Mouse (Mus musculus) neural tube, embryonic 14.5 days (tissue): ENCODE results near the gene Psen2. TPM values are rescaled to one million over a fixed set of nuclear protein-coding genes. Genes with fewer than 3 reads are reported as not detected.

ENCODE experiments used
- ATAC-seq: fragments of 200-750 bp; cut with Nextera tagmentation; 2 replicates; pipeline ENCODE4 v1.8.0; 2017; ENCODE audit warnings: low read depth, mild to moderate bottlenecking, moderate TSS enrichment, moderate library complexity
- H3K27ac ChIP-seq: fragments of 300-500 bp; sonication (generic); 2 replicates; pipeline ENCODE4 v1.5.1; 2014; ENCODE audit warnings: low read depth, mild to moderate bottlenecking, control low read depth, low read length, moderate library complexity, mixed read lengths
- H3K27me3 ChIP-seq: fragments of 300-500 bp; sonication (generic); 2 replicates; pipeline ENCODE4 v1.6.1; 2014; ENCODE audit warnings: low read length; ENCODE audit not compliant: control insufficient read depth, insufficient read depth
- H3K36me3 ChIP-seq: fragments of 300-500 bp; sonication (generic); 2 replicates; pipeline ENCODE4 v1.6.1; 2014; ENCODE audit warnings: low read length, mixed read lengths; ENCODE audit not compliant: control insufficient read depth, insufficient read depth
- H3K4me1 ChIP-seq: fragments of 300-500 bp; sonication (generic); 2 replicates; pipeline ENCODE4 v1.6.1; 2014; ENCODE audit warnings: low read length; ENCODE audit not compliant: control insufficient read depth, insufficient read depth
- H3K4me2 ChIP-seq: fragments of 300-500 bp; sonication (generic); 2 replicates; pipeline ENCODE4 v1.6.1; 2014; ENCODE audit warnings: mild to moderate bottlenecking, low read depth, low read length, control low read depth
- H3K4me3 ChIP-seq: fragments of 300-500 bp; sonication (generic); 2 replicates; pipeline ENCODE4 v1.5.1; 2014; ENCODE audit warnings: low read depth, low read length, control low read depth, mixed read lengths
- H3K9ac ChIP-seq: fragments of 300-500 bp; sonication (generic); replicated peaks from 2 replicates; pipeline ENCODE4 v1.6.1; 2014; ENCODE audit warnings: low read depth, mild to moderate bottlenecking, control low read depth, low read length, mixed read lengths
- H3K9me3 ChIP-seq: fragments of 300-500 bp; sonication (generic); 2 replicates; pipeline ENCODE4 v1.6.1; 2016; ENCODE audit warnings: low read length; ENCODE audit not compliant: control insufficient read depth
- WGBS: fragments of 180-500 bp; shearing (Covaris S2); extraction: QIAGEN DNeasy Blood & Tissue Kit; methylation state at CpG from one replicate; pipeline ENCODE4 v1.1.7; 2014; 5-methylcytosine and 5-hydroxymethylcytosine counted together
- polyA plus RNA-seq: library from polyadenylated mRNA; unstranded; fragments of >200 nt; fragmentation: Nextera tagmentation; extraction: Ambion mirVana; gene quantifications from 2 replicates; pipeline ENCODE4 v1.2.1, GENCODE M21; 2014

Gene Psen2
- polyA plus RNA-seq, 1 experiment from 2014 or later: 16.3 TPM

DNA sequence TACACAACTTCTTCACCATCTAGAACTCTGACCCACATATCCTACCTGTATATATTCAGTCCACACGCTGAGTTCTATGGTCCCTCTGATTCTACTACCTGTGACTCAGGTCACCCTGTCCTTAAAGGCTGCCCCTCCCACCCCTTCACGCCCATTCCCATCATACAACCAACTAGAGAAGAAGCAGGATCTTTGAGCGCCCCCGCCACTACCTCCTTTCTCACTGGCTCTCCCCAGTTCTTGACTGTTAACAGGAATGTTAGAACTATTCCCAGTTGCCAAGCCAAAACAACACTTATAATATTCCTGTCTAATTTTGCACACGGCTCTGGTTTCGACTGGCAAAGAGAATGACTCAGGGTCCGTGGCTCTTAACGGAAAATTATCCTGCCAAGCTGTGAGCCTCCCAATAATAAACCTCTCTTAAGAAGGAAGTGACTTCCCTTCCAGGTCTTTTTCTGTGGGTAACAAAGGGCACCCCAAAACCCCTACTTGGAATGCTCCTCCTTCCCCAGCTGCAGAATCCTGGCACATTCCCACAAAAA lies 69.8 kb downstream of the Psen2 start:
- Histone ChIP-seq H3K9me3 (no peaks in the 10 kb centered on the region), H3K27me3 (no peaks in the 10 kb centered on the region), H3K4me2 (no peak overlapping the region), H3K4me3 (no peak overlapping the region), H3K4me1 (no peaks in the 10 kb centered on the region), H3K36me3 (no peaks in the 10 kb centered on the region), H3K27ac (no peak overlapping the region), H3K9ac (no peak overlapping the region)
- ATAC-seq: no peak
- 85% methylated on average over 8 of the region's 8 CpGs for WGBS

DNA sequence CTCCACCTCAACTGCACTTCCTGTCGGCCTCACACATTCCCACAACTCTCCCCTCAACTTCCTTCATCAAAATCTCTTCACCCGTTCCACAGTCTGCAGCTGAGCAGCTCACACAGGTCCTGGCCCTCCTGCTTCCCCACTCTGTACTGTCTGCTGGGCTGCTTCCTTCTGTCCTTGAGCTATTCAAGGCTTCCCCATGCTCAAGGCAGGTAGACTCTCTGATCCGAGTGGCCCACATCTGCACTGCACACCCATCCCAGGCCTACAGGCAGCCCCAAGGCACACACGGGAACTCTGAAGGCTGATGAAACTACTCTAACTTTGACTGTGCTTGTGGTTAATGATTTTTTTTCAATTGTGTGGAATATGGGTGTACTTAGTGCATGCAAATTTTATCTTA lies 70.4 kb downstream of the Psen2 start:
- H3K4me3 ChIP-seq: no peak overlapping the region
- no peaks in the 10 kb centered on the region for H3K27me3 ChIP-seq
- ATAC-seq: no peak
- no peaks in the 10 kb centered on the region for H3K9me3 ChIP-seq
- no peak overlapping the region for H3K27ac ChIP-seq
- WGBS: 65% methylated on average over 4 of the region's 4 CpGs
- no peaks in the 10 kb centered on the region for H3K4me1 ChIP-seq
- H3K9ac ChIP-seq: no peak overlapping the region
- H3K36me3 ChIP-seq: no peaks in the 10 kb centered on the region
- no peak overlapping the region for H3K4me2 ChIP-seq

DNA sequence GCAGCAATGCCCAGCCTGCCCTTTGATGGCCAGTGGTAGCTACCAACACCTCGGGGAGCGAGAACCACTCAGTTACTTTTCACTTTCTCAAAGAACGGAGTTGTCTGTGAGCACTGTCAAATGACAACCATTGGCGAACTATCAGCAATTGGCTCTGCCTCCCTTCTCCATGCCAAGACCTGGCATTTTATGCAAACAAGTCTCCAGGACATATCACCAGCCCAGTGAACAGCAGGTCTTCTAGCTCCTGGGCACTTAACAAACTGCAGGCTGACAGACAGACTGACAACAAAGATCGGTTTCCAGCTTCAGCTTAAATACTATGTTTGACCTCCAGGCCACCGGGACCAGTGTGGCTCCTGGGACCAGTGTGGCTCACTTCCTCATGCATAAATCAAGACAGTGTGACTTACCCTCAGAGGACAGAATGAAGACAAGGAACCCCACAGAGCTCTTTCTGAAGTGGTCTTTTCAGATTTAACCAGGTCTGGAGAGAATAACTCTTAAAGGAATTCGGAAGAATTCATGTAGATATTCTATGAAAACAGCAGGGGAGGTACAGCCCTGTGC lies 71.5 kb downstream of the Psen2 start:
- 66% methylated on average over 7 of the region's 7 CpGs for WGBS
- Histone ChIP-seq H3K9me3 (no peaks in the 10 kb centered on the region), H3K36me3 (no peaks in the 10 kb centered on the region), H3K4me1 (no peaks in the 10 kb centered on the region), H3K9ac (no peak overlapping the region), H3K4me2 (no peak overlapping the region), H3K27me3 (no peaks in the 10 kb centered on the region), H3K27ac (no peak overlapping the region), H3K4me3 (no peak overlapping the region)
- ATAC-seq: no peak

DNA sequence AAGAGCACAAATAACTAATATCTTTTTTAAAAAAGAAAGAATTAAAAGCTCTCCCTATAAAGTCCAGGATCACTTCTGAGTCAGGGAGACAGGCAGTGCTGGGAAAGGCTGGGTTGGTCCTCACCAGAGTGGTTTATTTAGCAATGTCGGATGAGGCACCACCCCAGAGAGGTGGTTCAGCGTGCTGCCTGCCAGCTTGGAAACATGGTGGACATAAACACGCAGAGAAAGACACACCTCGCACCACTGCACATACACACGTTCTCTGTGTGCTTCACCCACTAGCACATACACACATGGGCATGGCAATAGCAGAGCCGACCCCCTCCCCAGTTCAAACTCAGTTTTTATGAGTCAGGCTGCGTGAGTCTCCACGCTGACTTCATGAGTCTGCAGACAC lies 72.1 kb downstream of the Psen2 start:
- Histone ChIP-seq H3K9me3 (no peaks in the 10 kb centered on the region), H3K36me3 (no peaks in the 10 kb centered on the region), H3K9ac (no peak overlapping the region), H3K27me3 (no peaks in the 10 kb centered on the region), H3K4me2 (no peak overlapping the region), H3K27ac (no peak overlapping the region), H3K4me1 (no peaks in the 10 kb centered on the region), H3K4me3 (no peak overlapping the region)
- ATAC-seq: no peak
- 84% methylated on average over 8 of the region's 8 CpGs for WGBS

DNA sequence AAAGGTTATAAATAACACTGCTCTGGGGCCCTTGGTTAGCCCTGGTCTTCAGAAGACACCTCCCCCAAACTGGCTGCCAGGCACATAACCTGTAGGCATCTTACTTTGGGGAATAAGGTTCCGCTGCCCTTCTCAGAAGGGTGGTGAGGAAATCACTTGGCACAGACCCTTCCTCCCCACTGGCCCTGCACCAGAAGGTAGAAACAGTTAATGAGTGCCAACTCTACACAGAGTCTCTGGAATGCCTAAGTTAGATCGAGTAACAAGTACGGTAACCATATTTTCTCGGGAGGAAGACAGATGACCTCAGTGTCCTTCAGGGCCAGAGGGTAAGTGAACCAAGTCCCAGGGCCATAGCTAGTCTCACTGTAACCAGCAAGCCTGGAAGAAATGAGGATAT lies 74.3 kb downstream of the Psen2 start:
- no peak for ATAC-seq
- no peak overlapping the region for H3K4me2 ChIP-seq
- no peaks in the 10 kb centered on the region for H3K4me1 ChIP-seq
- H3K27me3 ChIP-seq: no peaks in the 10 kb centered on the region
- 91% methylated on average over 4 of the region's 4 CpGs for WGBS
- H3K27ac ChIP-seq: no peak overlapping the region
- H3K4me3 ChIP-seq: no peak overlapping the region
- H3K9ac ChIP-seq: no peak overlapping the region
- H3K9me3 ChIP-seq: no peaks in the 10 kb centered on the region
- no peaks in the 10 kb centered on the region for H3K36me3 ChIP-seq

DNA sequence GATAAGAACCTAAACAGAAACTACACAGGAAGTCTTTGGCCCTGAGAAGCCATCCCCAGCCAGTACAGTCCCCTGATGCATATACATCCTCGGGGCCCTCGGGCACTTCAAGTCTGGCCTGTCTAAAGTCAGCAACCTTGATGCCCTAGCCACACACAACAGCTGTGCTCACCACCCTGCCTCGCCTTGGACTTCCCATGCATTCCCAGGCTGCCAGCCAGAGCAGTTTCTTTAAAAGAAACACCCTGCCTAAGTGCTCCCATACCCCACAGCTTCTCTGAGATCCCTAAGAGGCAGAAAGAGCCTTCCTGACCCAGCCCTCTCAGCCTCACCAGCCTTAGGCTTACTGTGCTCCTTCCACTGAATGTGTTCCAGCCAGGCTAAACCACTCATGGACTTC lies 76.9 kb downstream of the Psen2 start:
- Histone ChIP-seq H3K36me3 (no peaks in the 10 kb centered on the region), H3K9ac (no peak overlapping the region), H3K4me2 (no peak overlapping the region), H3K4me1 (no peaks in the 10 kb centered on the region), H3K27me3 (no peaks in the 10 kb centered on the region), H3K27ac (no peak overlapping the region), H3K9me3 (no peaks in the 10 kb centered on the region), H3K4me3 (no peak overlapping the region)
- ATAC-seq: no peak
- WGBS: 81% methylated on average over 3 of the region's 3 CpGs

DNA sequence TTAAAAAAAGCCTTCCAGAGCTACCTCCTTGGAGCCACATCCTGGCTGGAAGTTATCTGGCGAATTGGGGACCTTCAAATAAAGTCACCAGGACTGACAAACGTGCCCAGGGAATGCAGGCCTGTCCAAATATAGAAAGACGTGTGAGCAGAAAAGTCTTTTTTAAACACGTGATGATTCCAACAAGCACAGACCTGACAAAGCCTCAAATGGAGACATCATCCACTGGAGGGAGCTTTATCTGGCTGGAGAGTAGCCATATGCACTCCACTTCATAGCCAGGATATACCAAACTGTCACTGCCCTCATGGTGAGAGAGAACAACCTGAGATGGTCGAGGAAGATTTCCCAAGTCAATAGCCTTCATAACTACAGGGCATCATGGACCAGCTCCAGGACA lies 77.4 kb downstream of the Psen2 start:
- no peaks in the 10 kb centered on the region for H3K9me3 ChIP-seq
- no peak overlapping the region for H3K4me3 ChIP-seq
- H3K36me3 ChIP-seq: no peaks in the 10 kb centered on the region
- no peak overlapping the region for H3K27ac ChIP-seq
- H3K27me3 ChIP-seq: no peaks in the 10 kb centered on the region
- WGBS: 79% methylated on average over 5 of the region's 5 CpGs
- no peaks in the 10 kb centered on the region for H3K4me1 ChIP-seq
- H3K4me2 ChIP-seq: no peak overlapping the region
- no peak for ATAC-seq
- H3K9ac ChIP-seq: no peak overlapping the region

DNA sequence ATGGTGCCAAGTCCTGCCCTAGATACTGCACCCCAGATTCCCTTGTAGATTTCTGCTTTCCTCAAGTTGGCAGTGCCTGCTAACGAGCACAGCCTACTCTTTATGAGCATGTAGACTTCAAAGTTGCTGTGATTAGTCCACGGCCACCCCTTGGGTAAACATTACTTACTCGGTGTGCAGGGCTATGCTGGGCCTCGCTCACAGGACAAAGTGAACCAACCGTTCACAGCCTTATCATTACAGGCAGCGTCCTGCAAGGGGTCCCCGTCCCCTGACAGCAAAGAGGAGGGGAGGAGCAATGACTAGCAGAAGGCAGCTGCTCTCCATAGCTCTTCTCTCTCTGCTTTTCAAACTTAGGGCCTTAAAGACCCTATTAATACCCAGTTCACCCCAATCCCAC lies 78.5 kb downstream of the Psen2 start:
- H3K4me1 ChIP-seq: no peaks in the 10 kb centered on the region
- ATAC-seq: no peak

DNA sequence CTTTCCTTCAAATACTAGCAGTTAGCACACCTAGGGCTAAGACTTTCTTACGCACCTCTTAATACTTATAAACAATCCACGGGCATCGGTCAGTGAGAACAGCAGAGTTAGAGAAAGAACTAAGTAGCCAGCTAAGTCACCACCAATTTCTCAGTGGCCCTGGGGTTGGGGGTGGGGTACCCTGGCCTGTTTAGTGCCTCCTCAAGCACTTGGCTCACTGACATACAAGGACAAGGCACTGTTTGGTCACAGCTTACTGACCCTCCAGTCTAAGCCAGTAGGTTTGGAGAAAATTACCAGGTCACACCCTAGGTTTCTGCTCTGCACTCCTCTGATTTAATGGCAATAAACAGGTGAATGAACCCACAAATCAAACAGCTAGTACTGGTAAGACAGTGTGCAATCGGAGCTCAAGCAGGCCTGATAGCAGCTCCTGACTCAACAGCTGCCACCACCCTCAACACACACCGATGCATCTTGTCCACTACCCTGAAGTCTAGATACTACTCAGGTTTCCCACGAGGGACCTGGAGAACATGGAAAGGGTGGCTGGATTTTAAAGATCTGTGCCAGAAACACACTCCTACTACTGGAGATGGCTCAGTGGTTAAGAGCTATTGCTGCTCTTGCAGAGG lies 79.6 kb downstream of the Psen2 start:
- no peaks in the 10 kb centered on the region for H3K9me3 ChIP-seq
- no peak overlapping the region for H3K9ac ChIP-seq
- no peaks in the 10 kb centered on the region for H3K36me3 ChIP-seq
- H3K27ac ChIP-seq: no peak overlapping the region
- no peak overlapping the region for H3K4me3 ChIP-seq
- H3K4me1 ChIP-seq: no peaks in the 10 kb centered on the region
- no peak for ATAC-seq
- no peaks in the 10 kb centered on the region for H3K27me3 ChIP-seq
- WGBS: 89% methylated on average over 6 of the region's 6 CpGs
- no peak overlapping the region for H3K4me2 ChIP-seq

More for the DNA sequence above, 78.5 kb downstream of the Psen2 start:
- no peak overlapping the region for H3K27ac ChIP-seq
- H3K9me3 ChIP-seq: no peaks in the 10 kb centered on the region
- no peak overlapping the region for H3K4me3 ChIP-seq
- no peaks in the 10 kb centered on the region for H3K36me3 ChIP-seq
- no peak overlapping the region for H3K9ac ChIP-seq
- WGBS: 59% methylated on average over 7 of the region's 7 CpGs
- no peak overlapping the region for H3K4me2 ChIP-seq
- H3K27me3 ChIP-seq: no peaks in the 10 kb centered on the region
